Mouse (Mus musculus) forebrain, postnatal 0 days (tissue): Measurements from ENCODE around the gene Foxo4. TPM values are rescaled to one million over a fixed set of nuclear protein-coding genes. Genes with fewer than 3 reads are reported as not detected.

ENCODE experiments used
- ATAC-seq: fragments of 200-750 bp; cut with Nextera tagmentation; 2 replicates; pipeline ENCODE4 v1.8.0; 2017; ENCODE audit warnings: mild to moderate bottlenecking, moderate library complexity
- DNase-seq: peaks from one replicate; pipeline ENCODE4 v3.0.0-alpha.2; 2015
- H3K27ac ChIP-seq: fragments of 300-500 bp; sonication (generic); 2 replicates; pipeline ENCODE4 v1.5.1; 2014; ENCODE audit warnings: low read depth, mild to moderate bottlenecking, antibody characterized with exemption, low read length, moderate library complexity, mixed read lengths
- H3K27me3 ChIP-seq: fragments of 300-500 bp; sonication (generic); 2 replicates; pipeline ENCODE4 v1.6.1; 2014; ENCODE audit warnings: mild to moderate bottlenecking, low read length, mixed read lengths; ENCODE audit not compliant: insufficient read depth
- H3K36me3 ChIP-seq: fragments of 300-500 bp; sonication (generic); 2 replicates; pipeline ENCODE4 v1.6.1; 2014; ENCODE audit warnings: mild to moderate bottlenecking, moderate library complexity; ENCODE audit not compliant: insufficient read depth
- H3K4me1 ChIP-seq: fragments of 300-500 bp; sonication (generic); 2 replicates; pipeline ENCODE4 v1.6.1; 2014; ENCODE audit warnings: antibody characterized with exemption; ENCODE audit not compliant: insufficient read depth
- H3K4me2 ChIP-seq: fragments of 300-500 bp; sonication (generic); 2 replicates; pipeline ENCODE4 v1.6.1; 2014; ENCODE audit warnings: low read depth, mild to moderate bottlenecking, moderate library complexity
- H3K4me3 ChIP-seq: fragments of 300-500 bp; sonication (generic); 2 replicates; pipeline ENCODE4 v1.5.1; 2014; ENCODE audit warnings: low read depth, low read length, mixed read lengths
- H3K9ac ChIP-seq: fragments of 300-500 bp; sonication (generic); 2 replicates; pipeline ENCODE4 v1.6.1; 2014; ENCODE audit warnings: mild to moderate bottlenecking
- H3K9me3 ChIP-seq: fragments of 300-500 bp; sonication (generic); 2 replicates; pipeline ENCODE4 v1.6.1; 2016; ENCODE audit warnings: low read length
- CTCF ChIP-seq: sonication (generic); IDR thresholded peaks from 2 replicates; pipeline ENCODE4 v1.5.1; 2016; ENCODE audit warnings: antibody characterized with exemption, control low read depth, low read depth
- WGBS: fragments of 180-500 bp; shearing (Covaris S2); extraction: QIAGEN DNeasy Blood & Tissue Kit; methylation state at CpG from one replicate; pipeline ENCODE4 v1.1.7; 2014; 5-methylcytosine and 5-hydroxymethylcytosine counted together
- polyA plus RNA-seq: library from polyadenylated mRNA; unstranded; fragments of >200 nt; fragmentation: Nextera tagmentation; extraction: Ambion mirVana; gene quantifications from 2 replicates; pipeline ENCODE4 v1.2.1, GENCODE M21; 2015
- total RNA-seq: library from RNA; depleted of rRNA; stranded (reverse); fragments of >200 nt; gene quantifications from 2 replicates; pipeline ENCODE4 v1.2.3, GENCODE M21; 2014

The Foxo4 gene
- total and polyA plus RNA-seq, 2 experiments from 2014 or later: 0.75 to 6.8 TPM

DNA sequence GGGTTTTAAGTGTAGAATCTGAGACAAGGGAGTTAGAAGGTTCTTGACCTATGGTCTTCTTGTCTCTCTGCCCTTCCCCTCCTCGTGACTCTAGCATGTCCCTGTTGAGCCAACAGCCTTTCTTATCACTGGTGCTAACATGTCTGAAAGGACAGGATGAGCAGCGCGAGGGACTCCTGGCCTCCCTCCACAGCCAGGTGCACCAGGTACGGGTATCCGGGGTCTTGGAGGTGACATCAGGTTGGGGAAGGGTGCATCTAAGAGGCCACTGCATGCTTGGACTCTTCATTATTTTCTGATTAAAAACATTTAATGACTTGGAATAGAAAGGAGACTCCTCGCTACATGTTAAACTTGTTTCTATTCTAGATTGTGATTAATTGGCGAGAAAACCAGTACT is 34.7 kb downstream of the Foxo4 start:
- Histone ChIP-seq H3K27ac (no peak overlapping the region), H3K4me3 (no peak overlapping the region), H3K36me3 (peaks cover 48% of the 10 kb centered on the region), H3K4me1 (no peaks in the 10 kb centered on the region), H3K4me2 (no peak overlapping the region), H3K9me3 (no peaks in the 10 kb centered on the region), H3K27me3 (no peaks in the 10 kb centered on the region), H3K9ac (no peak overlapping the region)
- no peak for ATAC-seq
- DNase-seq: no peak
- no peak for TF ChIP-seq CTCF
- WGBS: 84% methylated on average over 7 of the region's 7 CpGs

DNA sequence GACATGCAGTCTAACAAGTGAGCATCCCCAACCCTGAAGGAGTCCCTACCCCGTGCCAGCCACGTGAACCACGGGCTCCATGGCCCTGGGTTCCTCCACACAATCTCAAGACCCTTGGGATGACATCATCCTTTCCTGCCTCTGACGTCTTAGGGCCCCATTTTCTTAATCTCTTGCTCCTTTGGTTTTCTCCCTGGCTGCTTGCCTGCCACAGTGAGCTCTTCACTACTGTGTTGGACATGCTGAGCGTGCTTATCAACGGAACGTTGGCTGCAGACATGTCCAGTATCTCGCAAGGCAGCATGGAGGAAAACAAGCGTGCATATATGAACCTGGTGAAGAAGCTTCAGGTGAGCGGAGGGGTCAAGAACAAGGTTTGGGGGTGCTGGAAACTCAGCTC is 35.8 kb downstream of the Foxo4 start:
- no peak for TF ChIP-seq CTCF
- Histone ChIP-seq H3K27ac (no peak overlapping the region), H3K27me3 (no peaks in the 10 kb centered on the region), H3K9ac (no peak overlapping the region), H3K4me2 (no peak overlapping the region), H3K9me3 (no peaks in the 10 kb centered on the region), H3K4me1 (no peaks in the 10 kb centered on the region), H3K36me3 (peaks cover 49% of the 10 kb centered on the region), H3K4me3 (no peak overlapping the region)
- WGBS: 86% methylated on average over 10 of the region's 10 CpGs
- DNase-seq: no peak
- ATAC-seq: no peak

DNA sequence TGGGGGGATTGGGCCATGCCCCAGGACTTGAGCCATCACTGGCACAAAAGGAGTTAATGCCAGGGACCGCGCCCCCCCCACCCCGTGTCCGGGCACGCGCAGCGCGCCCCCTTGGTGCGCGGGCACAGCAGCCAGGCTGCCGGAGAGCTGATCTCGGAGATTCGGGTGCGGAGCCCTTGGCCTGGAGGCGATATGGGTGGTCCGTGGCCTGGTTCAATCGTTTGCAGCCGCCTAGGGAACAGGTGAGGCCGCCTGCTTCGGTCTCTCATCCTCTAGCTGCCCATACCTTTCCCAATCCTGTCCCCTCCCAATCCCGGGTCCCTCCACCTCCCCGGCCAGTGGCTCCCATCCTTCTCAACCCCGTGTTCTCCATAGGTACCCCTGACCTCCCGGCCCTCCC is 44.7 kb downstream of the Foxo4 start, which contains the start of gene Nlgn3:
Nlgn3 (plus strand) TSS at position 114 of the 400 bp plus-strand sequence.
- H3K9ac ChIP-seq: peak within 1 kb of the TSS; percentile 72
- H3K27ac ChIP-seq: peak within 1 kb of the TSS; percentile 83
- no peaks in the 10 kb centered on the region for H3K4me1 ChIP-seq
- WGBS: 24% methylated on average over 22 of the region's 24 CpGs
- peak; percentile 75 for DNase-seq
- peaks cover 4% of the 10 kb centered on the region for H3K36me3 ChIP-seq
- H3K27me3 ChIP-seq: no peaks in the 10 kb centered on the region
- peak within 1 kb of the TSS; percentile 50 for H3K4me3 ChIP-seq
- H3K4me2 ChIP-seq: peak within 1 kb of the TSS; percentile 50
- no peaks in the 10 kb centered on the region for H3K9me3 ChIP-seq
- no peak for TF ChIP-seq CTCF
- ATAC-seq: peak; percentile 21

DNA sequence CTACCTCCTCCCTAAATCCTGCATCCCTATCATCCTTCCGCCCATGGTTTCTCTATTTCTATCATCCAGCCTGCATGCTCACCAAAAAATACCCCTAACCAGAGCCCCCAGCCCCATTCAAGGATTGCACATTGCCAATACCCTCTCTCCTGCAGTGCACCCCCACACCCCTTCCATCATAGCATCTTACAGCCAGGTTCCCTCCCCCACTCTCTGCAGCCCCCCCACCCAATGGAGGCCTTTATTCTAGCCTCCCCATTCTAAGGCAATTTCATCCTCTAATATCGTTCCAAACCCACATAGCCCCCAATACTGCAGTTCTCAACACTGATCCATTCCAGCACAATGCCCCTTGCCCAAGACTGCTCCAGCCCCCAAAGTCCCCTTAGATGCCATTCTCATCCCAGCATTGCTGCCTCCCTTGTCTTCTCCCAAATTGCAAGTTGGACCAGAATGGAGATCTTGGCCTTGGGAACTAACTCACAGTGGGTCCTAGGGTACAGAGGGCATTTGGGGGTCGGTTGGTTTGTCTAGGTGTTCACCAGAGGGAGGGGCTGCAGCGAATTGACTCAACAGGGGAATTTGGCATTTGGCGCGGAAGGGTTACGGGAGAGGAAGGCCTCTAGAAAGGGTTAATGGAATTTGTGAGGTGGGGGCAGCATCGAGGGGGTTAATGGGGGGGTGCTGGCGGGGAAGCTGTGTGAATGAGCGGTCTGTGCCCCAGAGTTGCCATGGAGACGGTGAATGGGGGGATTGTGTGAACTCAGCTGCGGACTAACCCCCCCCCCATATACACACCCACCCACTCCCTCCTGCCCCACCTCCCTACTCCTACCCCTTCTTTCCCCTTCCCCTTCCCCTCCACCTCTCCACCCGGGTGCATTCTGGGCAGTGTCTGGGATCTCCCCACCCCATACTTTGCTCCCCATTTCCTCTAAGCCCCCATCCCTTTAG is 45.4 kb downstream of the Foxo4 start:
- Histone ChIP-seq H3K9ac (peak overlapping the region; percentile 72), H3K4me3 (peak overlapping the region; percentile 50), H3K36me3 (peaks cover 4% of the 10 kb centered on the region; the same call in 1 of the 2 replicates), H3K9me3 (no peaks in the 10 kb centered on the region), H3K27ac (peak overlapping the region; percentile 83), H3K27me3 (no peaks in the 10 kb centered on the region), H3K4me1 (0 out of 2 replicates have a peak, but pooled peaks cover 2% of the 10 kb centered on the region), H3K4me2 (peak overlapping the region; percentile 50)
- TF ChIP-seq CTCF: no peak
- DNase-seq: peak; percentile 72
- 34% methylated on average over 12 of the region's 13 CpGs for WGBS
- ATAC-seq: peak; percentile 73

DNA sequence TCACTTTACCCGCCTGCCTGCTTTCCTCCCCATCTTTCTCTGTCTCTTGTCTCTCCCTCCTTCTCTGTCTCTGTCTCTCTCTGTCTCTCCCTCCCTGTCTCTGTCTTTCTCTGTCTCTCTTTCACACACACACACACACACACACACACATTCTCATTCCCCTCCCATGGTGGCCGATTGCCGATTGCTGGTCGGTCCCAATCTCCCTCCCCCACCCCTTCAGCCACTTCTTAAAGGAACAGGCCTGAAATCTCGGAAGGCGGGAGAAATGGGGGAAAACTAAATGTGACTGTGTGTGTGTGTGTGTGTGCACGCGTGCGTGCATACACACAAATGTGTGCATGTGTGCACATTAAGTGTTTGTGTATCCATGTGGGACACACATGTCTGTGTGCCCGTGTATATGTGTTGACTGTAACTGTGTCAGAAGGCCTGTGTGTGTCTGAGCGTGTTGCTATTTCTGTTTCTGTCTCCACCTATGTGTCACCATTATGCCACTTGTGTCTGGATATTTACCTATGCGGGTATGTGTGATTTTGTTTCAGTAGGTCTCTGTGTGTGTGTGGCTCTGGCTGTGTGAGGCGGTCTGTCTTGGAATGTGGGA is 46.2 kb downstream of the Foxo4 start:
- H3K4me1 ChIP-seq: 0 out of 2 replicates have a peak, but pooled peaks cover 2% of the 10 kb centered on the region
- H3K4me3 ChIP-seq: peak overlapping the region; percentile 50
- peak; percentile 57 for DNase-seq
- TF ChIP-seq CTCF: no peak
- WGBS: 23% methylated on average over 13 of the region's 13 CpGs
- H3K9ac ChIP-seq: peak overlapping the region; percentile 72
- peak overlapping the region; percentile 83 for H3K27ac ChIP-seq
- H3K4me2 ChIP-seq: peak overlapping the region; percentile 50
- no peaks in the 10 kb centered on the region for H3K9me3 ChIP-seq
- no peaks in the 10 kb centered on the region for H3K27me3 ChIP-seq
- peaks cover 4% of the 10 kb centered on the region; the same call in 1 of the 2 replicates for H3K36me3 ChIP-seq
- peak; percentile 50 for ATAC-seq

DNA sequence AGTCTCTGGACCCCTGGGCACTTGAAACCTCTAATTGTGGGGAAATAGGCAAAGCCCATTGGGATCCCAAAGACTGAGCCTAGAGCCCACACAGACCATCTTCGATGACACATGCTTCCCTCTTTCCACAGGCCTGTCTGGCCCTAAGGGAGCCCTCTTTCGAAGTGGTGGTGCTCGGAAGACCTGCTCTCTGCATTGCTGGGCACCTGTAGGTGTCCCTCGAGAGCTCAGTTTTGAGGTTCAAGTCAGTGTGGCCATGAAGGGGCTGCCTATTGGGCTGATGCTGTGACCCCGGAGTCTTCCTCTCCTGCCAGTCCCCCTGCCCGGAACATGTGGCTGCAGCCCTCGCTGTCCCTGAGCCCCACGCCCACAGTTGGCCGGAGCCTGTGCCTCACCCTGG is 47.3 kb downstream of the Foxo4 start:
- Histone ChIP-seq H3K27me3 (no peaks in the 10 kb centered on the region), H3K4me1 (0 out of 2 replicates have a peak, but pooled peaks cover 2% of the 10 kb centered on the region), H3K4me3 (peak overlapping the region; percentile 50), H3K27ac (no peak overlapping the region), H3K36me3 (peaks cover 4% of the 10 kb centered on the region; the same call in 1 of the 2 replicates), H3K9ac (peak overlapping the region; percentile 72; the same call in 1 of the 2 replicates), H3K4me2 (peak overlapping the region; percentile 50), H3K9me3 (no peaks in the 10 kb centered on the region)
- no peak for ATAC-seq
- TF ChIP-seq CTCF: no peak
- no peak for DNase-seq
- 69% methylated on average over 9 of the region's 9 CpGs for WGBS
